Mouse (Mus musculus): ENCODE results near the gene Efnb3. TPM values are rescaled to one million over a fixed set of nuclear protein-coding genes. Genes with fewer than 3 reads are reported as not detected.

The Efnb3 gene
- total and polyA plus RNA-seq, 2 experiments from 2014 or later = 145 to 166 TPM

DNA sequence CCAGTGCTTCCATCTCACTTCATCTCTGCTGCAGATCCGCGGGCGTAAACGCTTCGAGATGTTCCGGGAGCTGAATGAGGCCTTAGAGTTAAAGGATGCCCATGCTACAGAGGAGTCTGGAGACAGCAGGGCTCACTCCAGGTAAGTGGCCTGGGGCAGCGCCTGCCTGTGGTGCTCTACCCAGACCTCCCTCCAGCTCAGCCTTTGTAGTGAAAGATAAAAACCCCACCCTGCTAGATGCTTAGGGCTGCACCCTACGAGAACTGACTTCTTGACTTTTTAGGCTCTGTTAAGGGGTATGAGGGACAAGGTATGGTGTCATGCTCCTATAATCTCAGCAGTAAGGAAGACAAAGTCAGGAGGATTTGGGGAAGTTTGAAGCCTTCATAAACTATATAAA lies 30.6 kb upstream of the Efnb3 start:
- ATAC-seq (ENCODE audit: low FRiP score) (no peak), DNase-seq (ENCODE audit: low spot score) (no peak)
- peaks cover 41% of the 10 kb centered on the region for H3K36me3 ChIP-seq (ENCODE audit: insufficient read depth, low read length)
- H3K4me1 ChIP-seq (ENCODE audit: insufficient read depth, low read length) = no peaks in the 10 kb centered on the region
- H3K4me3 ChIP-seq (ENCODE audit: low read depth, low read length) = no peak overlapping the region
- H3K4me2 ChIP-seq (ENCODE audit: low read depth, low read length, poor library complexity, severe bottlenecking) = no peak overlapping the region
- no peak for TF ChIP-seq CTCF (IDR thresholded peaks at IDR 0.05)
- WGBS = 95% methylated on average over 8 of the region's 8 CpGs
- no peaks in the 10 kb centered on the region for H3K27me3 ChIP-seq (ENCODE audit: insufficient read depth, low read length)
- no peak overlapping the region for H3K9ac ChIP-seq (replicated peaks; ENCODE audit: low read length, poor library complexity, severe bottlenecking)
- H3K9me3 ChIP-seq (ENCODE audit: low read length) = no peaks in the 10 kb centered on the region
- no peak overlapping the region for H3K27ac ChIP-seq (ENCODE audit: low read depth, low read length)

DNA sequence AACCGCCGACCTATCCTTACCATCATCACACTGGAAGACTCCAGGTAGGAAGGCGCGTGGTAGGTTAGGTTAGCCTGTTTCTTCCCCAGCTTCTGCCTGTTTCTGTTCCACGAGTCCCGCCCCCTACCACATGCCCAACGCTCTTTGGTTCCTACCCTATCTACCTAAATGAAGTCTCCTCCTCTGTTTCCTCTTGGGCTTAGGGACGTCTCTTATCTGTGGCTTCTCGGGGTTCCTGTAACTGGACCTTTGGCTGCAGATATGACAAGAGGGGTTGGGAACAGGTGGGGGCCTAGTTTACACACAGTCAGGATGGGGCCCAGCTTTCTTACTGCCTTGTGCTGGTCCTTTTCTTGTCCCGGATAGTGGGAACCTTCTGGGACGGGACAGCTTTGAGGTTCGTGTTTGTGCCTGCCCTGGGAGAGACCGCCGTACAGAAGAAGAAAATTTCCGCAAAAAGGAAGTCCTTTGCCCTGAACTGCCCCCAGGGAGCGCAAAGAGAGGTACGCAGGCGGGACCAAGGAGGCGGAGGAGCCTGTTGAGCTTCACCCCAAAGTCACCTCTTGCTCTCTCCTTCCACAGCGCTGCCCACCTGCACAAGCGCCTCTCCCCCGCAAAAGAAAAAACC lies 29.3 kb upstream of the Efnb3 start:
- no peaks in the 10 kb centered on the region for H3K9me3 ChIP-seq (ENCODE audit: low read length)
- H3K27me3 ChIP-seq (ENCODE audit: insufficient read depth, low read length) = no peaks in the 10 kb centered on the region
- no peaks in the 10 kb centered on the region for H3K4me1 ChIP-seq (ENCODE audit: insufficient read depth, low read length)
- no peak overlapping the region for H3K4me3 ChIP-seq (ENCODE audit: low read depth, low read length)
- no peak for DNase-seq (ENCODE audit: low spot score)
- no peak for ATAC-seq (ENCODE audit: low FRiP score)
- H3K27ac ChIP-seq (ENCODE audit: low read depth, low read length) = no peak overlapping the region
- no peak overlapping the region for H3K4me2 ChIP-seq (ENCODE audit: low read depth, low read length, poor library complexity, severe bottlenecking)
- no peak for TF ChIP-seq CTCF (IDR thresholded peaks at IDR 0.05)
- 96% methylated on average over 22 of the region's 22 CpGs for WGBS
- no peak overlapping the region for H3K9ac ChIP-seq (replicated peaks; ENCODE audit: low read length, poor library complexity, severe bottlenecking)
- H3K36me3 ChIP-seq (ENCODE audit: insufficient read depth, low read length) = peaks cover 37% of the 10 kb centered on the region

DNA sequence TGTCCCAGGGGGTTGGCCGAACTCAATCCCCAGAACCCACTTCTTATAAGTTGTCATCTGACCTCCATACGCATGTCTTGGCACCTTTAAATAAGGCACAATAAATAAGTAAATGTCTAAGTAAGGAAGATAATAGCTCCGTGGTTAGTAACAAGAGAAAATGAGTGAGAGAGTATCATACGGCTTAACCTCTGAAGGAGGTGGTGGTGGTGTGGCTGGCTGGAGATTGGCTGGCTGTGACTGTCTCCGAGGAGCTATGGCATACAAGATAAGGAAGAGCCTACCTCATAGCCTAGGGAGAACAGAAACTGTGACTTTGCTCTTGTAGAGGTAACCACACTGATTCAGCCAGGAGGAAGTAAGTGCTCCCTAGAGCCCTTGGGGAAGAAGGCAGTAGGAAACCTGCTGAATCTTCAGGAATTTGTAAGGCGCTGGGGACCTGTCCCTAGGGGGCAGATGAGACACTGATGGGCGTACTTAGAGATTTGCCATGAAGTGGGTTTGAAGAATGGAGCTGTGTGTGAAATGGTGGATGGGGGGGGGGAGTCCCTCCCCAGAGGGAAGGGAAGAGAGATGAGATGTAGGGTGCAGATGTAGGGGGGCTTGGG lies 25.8 kb upstream of the Efnb3 start:
- ATAC-seq (ENCODE audit: low FRiP score) = no peak
- Histone ChIP-seq H3K36me3 (ENCODE audit: insufficient read depth, low read length) (peaks cover 32% of the 10 kb centered on the region), H3K4me3 (ENCODE audit: low read depth, low read length) (no peak overlapping the region)

DNA sequence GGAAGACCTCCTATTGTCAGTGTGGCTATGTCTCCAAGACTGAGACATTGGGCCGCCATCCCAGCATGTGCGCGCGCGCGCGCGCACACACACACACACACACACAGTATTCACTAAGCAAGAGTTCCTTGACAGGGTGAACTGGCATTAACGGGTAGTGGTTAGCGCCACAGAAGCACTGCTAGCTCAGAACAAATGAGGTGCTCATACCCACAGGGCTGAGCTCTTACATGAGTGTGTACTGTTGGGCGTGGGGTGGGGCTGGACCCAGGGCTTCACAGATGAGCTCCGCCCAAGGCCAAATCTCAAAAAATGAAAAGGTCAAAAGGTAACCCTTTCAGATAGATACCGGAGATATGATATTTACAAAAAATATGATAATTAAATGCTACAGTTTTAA lies 24.9 kb upstream of the Efnb3 start:
- no peak overlapping the region for H3K27ac ChIP-seq (ENCODE audit: low read depth, low read length)
- TF ChIP-seq CTCF (IDR thresholded peaks at IDR 0.05) = no peak
- 97% methylated on average over 13 of the region's 13 CpGs for WGBS
- H3K4me2 ChIP-seq (ENCODE audit: low read depth, low read length, poor library complexity, severe bottlenecking) = no peak overlapping the region
- H3K36me3 ChIP-seq (ENCODE audit: insufficient read depth, low read length) = peaks cover 26% of the 10 kb centered on the region
- H3K9ac ChIP-seq (replicated peaks; ENCODE audit: low read length, poor library complexity, severe bottlenecking) = no peak overlapping the region
- H3K27me3 ChIP-seq (ENCODE audit: insufficient read depth, low read length) = no peaks in the 10 kb centered on the region
- no peak overlapping the region for H3K4me3 ChIP-seq (ENCODE audit: low read depth, low read length)
- no peaks in the 10 kb centered on the region for H3K4me1 ChIP-seq (ENCODE audit: insufficient read depth, low read length)
- ATAC-seq (ENCODE audit: low FRiP score) (no peak), DNase-seq (ENCODE audit: low spot score) (no peak)
- H3K9me3 ChIP-seq (ENCODE audit: low read length) = no peaks in the 10 kb centered on the region

More for the DNA sequence above, 25.8 kb upstream of the Efnb3 start:
- Histone ChIP-seq H3K9ac (replicated peaks; ENCODE audit: low read length, poor library complexity, severe bottlenecking) (no peak overlapping the region), H3K4me1 (ENCODE audit: insufficient read depth, low read length) (no peaks in the 10 kb centered on the region), H3K4me2 (ENCODE audit: low read depth, low read length, poor library complexity, severe bottlenecking) (no peak overlapping the region), H3K27me3 (ENCODE audit: insufficient read depth, low read length) (no peaks in the 10 kb centered on the region), H3K9me3 (ENCODE audit: low read length) (no peaks in the 10 kb centered on the region), H3K27ac (ENCODE audit: low read depth, low read length) (no peak overlapping the region)
- 83% methylated on average over 7 of the region's 7 CpGs for WGBS
- TF ChIP-seq CTCF (IDR thresholded peaks at IDR 0.05) = no peak
- DNase-seq (ENCODE audit: low spot score) = no peak

DNA sequence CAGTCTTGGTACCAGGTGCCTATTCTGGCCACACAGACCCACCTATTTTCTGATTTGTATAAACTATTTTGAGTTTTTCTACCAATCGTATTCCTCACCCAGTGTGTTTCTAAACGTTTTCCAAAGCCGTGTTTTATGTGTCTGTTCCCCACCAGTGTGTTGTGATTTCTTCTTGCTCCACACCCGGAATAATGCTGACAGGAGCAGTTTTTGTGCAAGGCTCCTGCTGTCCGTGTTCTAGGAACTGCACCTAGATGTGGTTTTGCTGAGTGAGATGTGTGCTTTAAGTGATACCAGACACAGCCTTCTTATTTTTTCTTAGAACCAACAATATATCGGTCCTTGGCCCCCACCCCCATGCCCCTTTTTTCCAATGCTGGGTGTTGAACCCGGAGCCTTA lies 24.0 kb upstream of the Efnb3 start:
- peaks cover 16% of the 10 kb centered on the region for H3K36me3 ChIP-seq (ENCODE audit: insufficient read depth, low read length)
- no peak for TF ChIP-seq CTCF (IDR thresholded peaks at IDR 0.05)
- 85% methylated on average over 7 of the region's 7 CpGs for WGBS
- H3K9me3 ChIP-seq (ENCODE audit: low read length) = no peaks in the 10 kb centered on the region
- ATAC-seq (ENCODE audit: low FRiP score) (no peak), DNase-seq (ENCODE audit: low spot score) (no peak)
- no peak overlapping the region for H3K9ac ChIP-seq (replicated peaks; ENCODE audit: low read length, poor library complexity, severe bottlenecking)
- H3K4me3 ChIP-seq (ENCODE audit: low read depth, low read length) = no peak overlapping the region
- H3K4me1 ChIP-seq (ENCODE audit: insufficient read depth, low read length) = no peaks in the 10 kb centered on the region
- H3K4me2 ChIP-seq (ENCODE audit: low read depth, low read length, poor library complexity, severe bottlenecking) = no peak overlapping the region
- H3K27me3 ChIP-seq (ENCODE audit: insufficient read depth, low read length) = no peaks in the 10 kb centered on the region
- no peak overlapping the region for H3K27ac ChIP-seq (ENCODE audit: low read depth, low read length)

DNA sequence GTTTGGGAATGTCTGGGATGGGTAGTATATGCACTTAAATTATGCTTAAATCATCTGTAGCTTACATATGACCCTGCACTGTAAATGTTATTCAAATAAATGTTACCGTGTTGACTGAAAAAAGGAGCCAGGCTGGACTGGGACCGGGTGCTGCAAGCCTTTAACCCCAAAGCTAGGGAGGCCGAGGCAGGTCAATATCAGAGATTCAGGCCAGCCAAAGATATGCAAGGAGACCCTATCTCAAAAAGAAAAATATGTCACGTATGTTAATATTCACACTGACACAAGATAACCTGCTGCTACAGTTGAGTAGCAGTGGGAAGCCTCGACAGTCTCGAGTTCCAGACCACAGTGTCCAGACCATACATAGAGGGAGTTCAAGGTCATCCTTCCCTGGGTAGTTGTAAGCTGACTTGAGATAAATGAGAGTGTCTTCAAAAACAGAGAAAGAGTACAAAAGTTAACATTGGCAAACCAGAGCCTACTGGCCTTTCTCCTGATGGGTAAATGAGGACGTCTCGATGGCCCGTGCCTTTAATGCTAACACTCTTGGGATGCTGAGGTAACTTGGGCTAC lies 22.3 kb upstream of the Efnb3 start:
- no peak overlapping the region; the same call in 1 of the 2 replicates for H3K9ac ChIP-seq (replicated peaks; ENCODE audit: low read length, poor library complexity, severe bottlenecking)
- H3K9me3 ChIP-seq (ENCODE audit: low read length) = no peaks in the 10 kb centered on the region
- TF ChIP-seq CTCF (IDR thresholded peaks at IDR 0.05) = no peak

More for the DNA sequence above, 22.3 kb upstream of the Efnb3 start:
- Histone ChIP-seq H3K27me3 (ENCODE audit: insufficient read depth, low read length) (no peaks in the 10 kb centered on the region), H3K4me2 (ENCODE audit: low read depth, low read length, poor library complexity, severe bottlenecking) (peak overlapping the region; percentile 92), H3K4me3 (ENCODE audit: low read depth, low read length) (peak overlapping the region; percentile 64), H3K27ac (ENCODE audit: low read depth, low read length) (0 out of 2 replicates have a peak overlapping the region, but pooled peaks have one; percentile 92), H3K36me3 (ENCODE audit: insufficient read depth, low read length) (0 out of 2 replicates have a peak, but pooled peaks cover 3% of the 10 kb centered on the region), H3K4me1 (ENCODE audit: insufficient read depth, low read length) (peaks cover 11% of the 10 kb centered on the region)
- DNase-seq (ENCODE audit: low spot score) (no peak), ATAC-seq (ENCODE audit: low FRiP score) (no peak)
- WGBS = 57% methylated on average over 9 of the region's 9 CpGs
